Mouse (Mus musculus) c-Kit-positive CD71-positive TER-119-negative erythroid progenitor cells, embryonic 14.5 days (primary cell): ENCODE measurements around the gene Agbl4.
A peak's percentile ranks its signal among the peaks of the same experiment; 100 is the strongest.

ENCODE experiments used
- DNase-seq: peaks from one replicate; pipeline ENCODE4 v3.0.0-alpha.2; 2013; ENCODE audit warnings: low read depth

The Agbl4 gene

GRCm38 (mm10) chr4:111281836-111282235 is 884.4 kb downstream of the Agbl4 start:
- no peak for DNase-seq

- no peak for DNase-seq
These were observed 887.2 kb downstream of the Agbl4 start for GRCm38 (mm10) chr4:111284625-111285024.

- DNase-seq = no peak
These were observed 897.2 kb downstream of the Agbl4 start for GRCm38 (mm10) chr4:111294528-111295241.

GRCm38 (mm10) chr4:111306518-111306917 is 909.1 kb downstream of the Agbl4 start:
- DNase-seq = no peak

- DNase-seq = no peak
These were observed 909.7 kb downstream of the Agbl4 start for GRCm38 (mm10) chr4:111307166-111307565.

GRCm38 (mm10) chr4:111307633-111308032 is 910.2 kb downstream of the Agbl4 start:
- no peak for DNase-seq

- DNase-seq = no peak
These were observed 911.3 kb downstream of the Agbl4 start for GRCm38 (mm10) chr4:111308572-111309288.

GRCm38 (mm10) chr4:111327094-111327493 is 929.6 kb downstream of the Agbl4 start:
- no peak for DNase-seq

GRCm38 (mm10) chr4:111327760-111328373 is 930.4 kb downstream of the Agbl4 start:
- peak; percentile 22 for DNase-seq

- no peak for DNase-seq
These were observed 932.0 kb downstream of the Agbl4 start for GRCm38 (mm10) chr4:111329501-111329900.

GRCm38 (mm10) chr4:111332864-111333263 is 935.4 kb downstream of the Agbl4 start:
- DNase-seq = no peak

GRCm38 (mm10) chr4:111349965-111350364 is 952.5 kb downstream of the Agbl4 start:
- DNase-seq = no peak

- no peak for DNase-seq
These were observed 953.4 kb downstream of the Agbl4 start for GRCm38 (mm10) chr4:111350615-111351525.

- DNase-seq = no peak
These were observed 959.2 kb downstream of the Agbl4 start for GRCm38 (mm10) chr4:111356584-111357115.

GRCm38 (mm10) chr4:111357176-111357575 is 959.7 kb downstream of the Agbl4 start:
- DNase-seq = no peak

- no peak for DNase-seq
These were observed 966.7 kb downstream of the Agbl4 start for GRCm38 (mm10) chr4:111364199-111364598.

- DNase-seq = no peak
These were observed 970.3 kb downstream of the Agbl4 start for GRCm38 (mm10) chr4:111367771-111368170.

- DNase-seq = no peak
These were observed 979.7 kb downstream of the Agbl4 start for GRCm38 (mm10) chr4:111377159-111377558.

- DNase-seq = no peak
These were observed 980.6 kb downstream of the Agbl4 start for GRCm38 (mm10) chr4:111378071-111378470.

GRCm38 (mm10) chr4:111383101-111383500 is 985.6 kb downstream of the Agbl4 start:
- DNase-seq = no peak

- DNase-seq = no peak
These were observed 993.3 kb downstream of the Agbl4 start for GRCm38 (mm10) chr4:111390736-111391135.

GRCm38 (mm10) chr4:111399784-111400183 is 1002.3 kb downstream of the Agbl4 start:
- no peak for DNase-seq
